Mouse (Mus musculus): ENCODE measurements at regions not wholly inside any gene's neighbourhood (a gene's known extent, or its start where the extent isn't known, plus 50 kb on each side); places are given as distances from the start of the nearest gene placed in this dataset.

- TF ChIP-seq POLR2A (IDR thresholded peaks at IDR 0.05; ENCODE audit: low read depth, low read length) (no peak), ZNF384 (IDR thresholded peaks at IDR 0.05; ENCODE audit: low read depth, low read length) (no peak), CTCF (conservative IDR thresholded peaks at IDR 0.05 in 1 of 2, IDR thresholded peaks at IDR 0.05 in 1 of 2; ENCODE audit: low read depth in 2 of 2, low read length in 2 of 2) (no peak), MAZ (IDR thresholded peaks at IDR 0.05; ENCODE audit: low read depth, low read length) (no peak), E2F4 (IDR thresholded peaks at IDR 0.05; ENCODE audit: insufficient replicate concordance, low read depth, low read length) (no peak), MYC (IDR thresholded peaks at IDR 0.05; ENCODE audit: low read depth, low read length) (no peak), ELF1 (IDR thresholded peaks at IDR 0.05; ENCODE audit: low read depth, low read length) (no peak)
Measured at GRCm38 (mm10) chr6:117253036-117253435, 84.7 kb downstream of the Cxcl12 start.
